Mouse (Mus musculus): Measurements from ENCODE around the gene Magea1.
A peak's percentile ranks its signal among the peaks of the same experiment; 100 is the strongest.
"Not testable (repeated sequence)": the region's sequence is repeated elsewhere in the genome, so short reads cannot be mapped to it uniquely, and the experiment has no call there.

Gene Magea1

DNA sequence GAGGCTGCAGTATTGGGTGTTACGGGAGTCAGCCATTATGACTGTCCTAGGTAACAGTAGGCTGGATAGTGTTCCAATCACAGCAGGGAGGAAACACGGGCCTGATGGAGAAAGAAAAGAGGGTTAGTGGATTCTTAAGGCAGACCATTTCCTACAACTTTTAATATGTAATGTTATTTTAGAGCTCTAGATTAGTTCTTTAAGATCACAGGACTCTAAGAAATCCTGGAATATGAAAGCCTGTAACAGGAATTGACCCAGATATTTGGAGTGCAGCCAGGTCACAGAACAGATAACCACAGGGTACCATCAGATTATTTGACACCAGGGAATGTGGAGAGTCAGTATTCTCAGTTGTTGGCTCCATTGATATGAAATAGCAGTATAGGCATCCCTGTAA lies at the start of gene Magea1:
Gene Magea1, minus strand, starts transcription at position 101 of the 400 bp plus-strand sequence.
- not testable (repeated sequence) for DNase-seq

DNA sequence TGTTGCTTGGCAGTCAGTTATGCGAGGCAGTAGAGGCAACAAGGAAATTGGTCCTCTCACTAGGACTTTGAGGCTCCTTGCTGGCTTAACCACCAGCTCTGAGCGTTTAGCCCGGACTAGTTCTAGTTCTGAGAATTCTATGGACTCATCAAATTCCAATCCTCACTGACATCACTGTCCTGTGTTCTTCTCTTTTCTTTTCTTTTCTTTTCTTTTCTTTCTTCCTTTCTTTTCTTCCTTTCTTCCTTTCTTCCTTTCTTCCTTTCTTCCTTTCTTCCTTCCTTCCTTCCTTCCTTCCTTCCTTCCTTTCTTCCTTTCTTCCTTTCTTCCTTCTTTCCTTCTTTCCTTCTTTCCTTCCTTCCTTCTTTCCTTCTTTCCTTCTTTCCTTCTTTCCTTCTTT lies 38.7 kb upstream of the Magea1 start, which contains the start of gene Cldn34b2:
Gene Cldn34b2, minus strand, starts transcription at position 101 of the 400 bp plus-strand sequence.
- not testable (repeated sequence) for DNase-seq

DNA sequence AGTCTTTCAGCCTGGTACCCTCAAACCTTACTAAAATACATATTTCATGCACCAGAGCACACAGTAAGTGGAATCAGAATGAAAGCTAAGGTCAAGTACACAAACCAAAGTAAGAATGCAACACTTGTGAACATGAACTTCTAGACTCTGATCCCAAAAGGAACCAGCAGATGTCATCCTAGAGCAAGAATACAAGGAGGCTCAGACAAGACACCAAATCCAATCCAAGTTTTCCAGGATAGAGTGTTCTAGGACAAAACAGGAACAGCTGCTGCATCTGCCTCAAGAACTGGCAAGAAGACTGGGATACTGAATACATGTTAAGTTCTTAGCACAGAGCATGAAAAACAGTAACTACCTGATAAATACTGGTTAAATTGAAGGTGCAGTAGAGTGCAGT lies 8.4 kb upstream of the Magea1 start:
- DNase-seq: peak; percentile 8

DNA sequence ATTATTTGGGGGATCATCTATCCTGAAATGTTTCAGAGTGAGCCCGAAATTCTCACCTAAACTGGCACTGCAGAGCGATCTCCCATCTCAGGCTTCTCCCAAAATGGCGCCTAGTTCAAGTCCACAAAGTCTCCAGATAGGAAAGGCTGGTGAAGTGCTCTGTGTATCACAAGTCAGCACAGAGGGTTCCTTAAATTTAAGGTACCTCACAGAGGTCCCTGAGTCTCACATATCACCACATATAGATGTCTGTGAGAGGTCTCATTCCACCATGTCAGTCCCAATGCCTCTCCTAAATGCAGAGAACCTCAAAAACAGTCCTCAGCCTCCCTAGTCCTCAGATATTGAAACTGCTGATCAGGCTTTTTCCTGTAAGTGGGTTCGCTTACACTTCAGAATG lies 4.0 kb upstream of the Magea1 start, which contains the start of gene Magea2:
Gene Magea2, minus strand, starts transcription at position 101 of the 400 bp plus-strand sequence.
- DNase-seq: not testable (repeated sequence)

DNA sequence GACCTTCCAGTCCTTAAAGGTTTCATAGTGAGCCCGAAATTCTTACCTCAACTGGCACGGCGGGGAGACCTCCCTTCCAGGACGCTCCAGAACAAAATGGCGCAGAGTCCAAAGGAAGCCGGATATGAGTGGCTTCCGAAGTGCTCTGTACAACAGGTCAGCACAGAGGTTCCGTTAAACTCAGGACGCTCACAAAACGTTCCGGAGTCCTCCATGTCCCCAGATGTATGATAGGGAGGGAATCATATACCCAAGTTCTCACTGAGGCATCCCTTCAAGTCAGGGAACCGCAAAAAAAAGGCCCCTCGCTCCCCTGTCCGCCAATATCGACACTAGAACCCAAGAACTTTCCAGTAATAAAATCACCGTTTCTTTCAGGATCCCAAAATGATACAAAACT lies 26.5 kb downstream of the Magea1 start, which contains the start of gene Magea5:
Gene Magea5, minus strand, starts transcription at position 101 of the 400 bp plus-strand sequence.
- DNase-seq: not testable (repeated sequence)
